In genomic region chr2:170354963-170355367, GRCm38 (mm10) we compare ENCODE assay signal across 8 mouse cellular contexts.
DNase-seq lines count a peak whose midpoint lies in the region; ATAC-seq and TF ChIP-seq lines count a peak whose summit lies in the region.

No protein-coding gene starts in this region.

- H3K9ac ChIP-seq in hindbrain, embryonic 13.5 days, result peak overlapping the region; percentile 60; the same call in 1 of the 2 replicates
- no peak overlapping the region for H3K9ac ChIP-seq in lung, postnatal 0 days (replicated peaks; ENCODE audit: low read depth)

- no peaks in the 10 kb centered on the region for H3K9me3 ChIP-seq in hindbrain, embryonic 13.5 days
- no peaks in the 10 kb centered on the region for H3K9me3 ChIP-seq in lung, postnatal 0 days (ENCODE audit: low read length)

- peak overlapping the region; percentile 49 for H3K4me2 ChIP-seq in hindbrain, embryonic 13.5 days
- H3K4me2 ChIP-seq in lung, postnatal 0 days (replicated peaks; ENCODE audit: low read depth, low read length), result peak overlapping the region; percentile 23; the same call in 1 of the 2 replicates

- peak overlapping the region; percentile 55; the same call in 1 of the 2 replicates for H3K27ac ChIP-seq in hindbrain, embryonic 13.5 days
- no peak overlapping the region for H3K27ac ChIP-seq in lung, postnatal 0 days (ENCODE audit: low read length)

- no peaks in the 10 kb centered on the region for H3K27me3 ChIP-seq in hindbrain, embryonic 13.5 days
- no peaks in the 10 kb centered on the region for H3K27me3 ChIP-seq in lung, postnatal 0 days (replicated peaks; ENCODE audit: insufficient read depth, low read length)

- H3K4me3 ChIP-seq in hindbrain, embryonic 13.5 days, result peak overlapping the region; percentile 26
- H3K4me3 ChIP-seq in lung, postnatal 0 days (ENCODE audit: low read depth, low read length), result no peak overlapping the region

- 17% methylated on average over 10 of the region's 10 CpGs for WGBS in hindbrain, embryonic 13.5 days
- 8% methylated on average over 10 of the region's 10 CpGs for WGBS in lung, postnatal 0 days

- ATAC-seq in hindbrain, embryonic 13.5 days (ENCODE audit: low FRiP score), result peak; percentile 49; the same call in 1 of the 2 replicates
- ATAC-seq in lung, postnatal 0 days, result peak; percentile 88

- TF ChIP-seq CTCF in lung, postnatal 0 days (IDR thresholded peaks at IDR 0.05), result peak; percentile 89

- H3K36me3 ChIP-seq in hindbrain, embryonic 13.5 days, result no peaks in the 10 kb centered on the region
- H3K36me3 ChIP-seq in lung, postnatal 0 days (ENCODE audit: insufficient read depth, low read length), result no peaks in the 10 kb centered on the region

- DNase-seq in Muller cell, postnatal 12 days (ENCODE audit: inconsistent ontology term), result peak; percentile 92
- peak; percentile 69 for DNase-seq in cerebellum, adult 8-10 months
- peak; percentile 48 to 93 for DNase-seq in frontal cortex, adult 2 months (ENCODE audit: extremely low spot score in 1 of 2, low spot score in 1 of 2)
- DNase-seq in layer of hippocampus, postnatal 10 days (ENCODE audit: low spot score in 2 of 2), result peak; percentile 87 to 89
- peak; percentile 95 for DNase-seq in lung, postnatal 0 days (ENCODE audit: low spot score)
- peak; percentile 52 for DNase-seq in ovary, postnatal 36 days (ENCODE audit: low spot score)
- DNase-seq in urinary bladder, postnatal 4 days (ENCODE audit: low spot score in 2 of 2), result peak; percentile 66 to 85

- no peak for TF ChIP-seq EP300 in lung, postnatal 0 days (IDR thresholded peaks at IDR 0.05)

- H3K4me1 ChIP-seq in hindbrain, embryonic 13.5 days (replicated peaks), result 0 out of 2 replicates have a peak, but pooled peaks cover 2% of the 10 kb centered on the region
- H3K4me1 ChIP-seq in lung, postnatal 0 days (ENCODE audit: insufficient read depth, low read depth, low read length), result 0 out of 2 replicates have a peak, but pooled peaks cover under 1% of the 10 kb centered on the region
